Mouse (Mus musculus): ENCODE data around the gene Gba2. TPM values are rescaled to one million over a fixed set of nuclear protein-coding genes. Genes with fewer than 3 reads are reported as not detected.

Gba2 gene
- total RNA-seq (2014; rRNA removed), result 5.1 and 5.3 TPM in 2 replicates
- polyA plus RNA-seq (2012; rRNA removed), result 8.9 and 10.9 TPM in 2 replicates

DNA sequence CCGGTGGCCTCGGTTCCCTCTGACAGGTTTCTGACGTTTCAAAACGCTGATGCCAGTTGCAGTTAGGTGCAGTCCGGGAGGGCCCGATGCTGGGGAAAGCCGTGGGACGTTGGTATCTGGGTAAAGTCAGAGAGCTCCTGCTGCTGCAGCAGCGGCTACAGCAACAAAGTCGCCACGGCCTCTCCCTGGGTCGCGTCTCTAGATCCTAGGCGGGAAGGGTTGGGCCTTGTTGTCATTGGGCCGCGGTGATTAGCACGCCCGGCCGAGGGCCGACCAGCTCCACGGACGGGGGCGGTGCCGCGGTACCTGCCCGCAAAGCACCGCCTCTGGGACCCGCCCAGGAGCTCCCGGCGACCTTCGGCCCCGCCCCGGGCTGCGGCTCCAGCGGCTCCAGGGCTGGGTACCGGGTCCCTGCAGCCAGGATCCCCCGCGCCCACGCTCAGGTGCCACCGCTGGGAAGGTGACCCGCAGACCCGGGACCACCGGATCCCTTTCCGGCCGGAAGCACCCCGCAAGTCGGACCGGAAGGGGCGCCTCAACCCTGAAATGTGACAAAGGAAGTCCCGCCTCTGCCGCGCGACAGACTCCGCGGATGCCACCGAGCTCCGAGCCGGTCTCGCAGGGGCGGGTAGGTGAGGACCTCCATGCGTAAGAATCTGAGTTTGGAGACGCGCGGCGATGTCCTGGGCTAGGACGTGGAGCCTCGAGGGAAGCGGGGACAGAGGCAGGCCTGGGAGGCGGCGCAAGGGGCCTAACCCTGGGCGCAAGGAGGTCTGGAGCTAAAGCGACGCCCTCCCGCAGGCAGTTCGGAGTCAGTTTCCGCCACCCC lies at the start of gene Gba2, which contains the start of gene Rgp1:
Gene Gba2 (minus strand): TSS at position 498 of the 829 bp plus-strand sequence.
Gene Rgp1 (plus strand): TSS at position 340 of the 829 bp plus-strand sequence.
- H3K27me3 ChIP-seq (ENCODE audit: control insufficient read depth, insufficient read depth, low read length), result no peaks in the 10 kb centered on the region
- H3K9ac ChIP-seq (ENCODE audit: low read depth, low read length), result peak within 1 kb of the TSS; percentile 87
- under 1% methylated on average over 76 of the region's 76 CpGs for WGBS
- DNase-seq (ENCODE audit: extremely low read depth, low read depth, low spot score), result peak; percentile 82
- peaks cover 13% of the 10 kb centered on the region; the same call in 1 of the 2 replicates for H3K36me3 ChIP-seq (ENCODE audit: control insufficient read depth, insufficient read depth, low read length)
- peaks cover 10% of the 10 kb centered on the region; the same call in 1 of the 2 replicates for H3K79me2 ChIP-seq (ENCODE audit: control insufficient read depth, insufficient read depth, low read length)
- peak within 1 kb of the TSS; percentile 84 for H3K4me3 ChIP-seq (ENCODE audit: insufficient read depth, low read depth, low read length)
- peaks cover 20% of the 10 kb centered on the region for H3K4me1 ChIP-seq (ENCODE audit: control insufficient read depth, insufficient read depth, low read length)
- TF ChIP-seq POLR2A (IDR thresholded peaks at IDR 0.05; ENCODE audit: extremely low read depth, insufficient read depth, low read length) (peak; percentile 89), CTCF (IDR thresholded peaks at IDR 0.05; ENCODE audit: low read depth, low read length) (no peak)
- peak within 1 kb of the TSS; percentile 83 for H3K27ac ChIP-seq (replicated peaks; ENCODE audit: insufficient read depth, low read depth, low read length)

DNA sequence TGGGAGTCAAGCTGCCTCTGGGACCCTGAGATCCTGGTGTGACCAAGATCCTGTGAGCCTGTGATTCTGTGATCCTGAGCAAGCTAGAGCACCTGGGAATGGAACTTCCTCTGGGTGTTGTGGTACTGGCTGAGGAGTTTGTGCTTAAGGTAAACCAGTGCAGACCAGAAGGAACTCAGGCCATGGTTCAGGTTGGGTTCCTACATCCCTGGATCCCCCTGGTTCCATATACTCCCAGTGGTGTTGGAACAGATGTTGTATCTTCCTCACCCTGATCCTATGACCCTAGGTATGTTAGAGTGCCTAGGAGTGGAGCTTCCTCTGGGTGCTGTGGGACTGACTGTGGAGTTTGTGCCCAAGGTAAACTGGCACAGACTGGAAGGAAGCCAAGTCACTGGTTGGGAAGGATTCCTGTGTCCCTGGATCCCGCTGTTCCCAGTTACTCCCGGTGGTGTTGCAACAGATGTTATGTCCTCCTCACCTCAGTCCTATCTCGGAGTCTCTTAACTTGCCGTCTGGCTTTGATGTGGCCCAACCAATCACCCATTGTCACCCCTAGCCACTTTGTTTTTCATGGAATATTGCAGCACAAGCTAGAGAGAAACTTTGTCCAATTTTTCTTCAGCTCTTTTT lies 41.6 kb upstream of the Gba2 start:
- Histone ChIP-seq H3K27me3 (ENCODE audit: control insufficient read depth, insufficient read depth, low read length) (no peaks in the 10 kb centered on the region), H3K4me1 (ENCODE audit: control insufficient read depth, insufficient read depth, low read length) (peaks cover 9% of the 10 kb centered on the region), H3K4me3 (ENCODE audit: insufficient read depth, low read depth, low read length) (no peak overlapping the region), H3K36me3 (ENCODE audit: control insufficient read depth, insufficient read depth, low read length) (no peaks in the 10 kb centered on the region), H3K79me2 (ENCODE audit: control insufficient read depth, insufficient read depth, low read length) (no peaks in the 10 kb centered on the region), H3K9ac (ENCODE audit: low read depth, low read length) (no peak overlapping the region), H3K27ac (replicated peaks; ENCODE audit: insufficient read depth, low read depth, low read length) (peak overlapping the region; percentile 62)
- DNase-seq (ENCODE audit: extremely low read depth, low read depth, low spot score), result peak; percentile 98
- 18% methylated on average over 4 of the region's 4 CpGs for WGBS
- TF ChIP-seq CTCF (IDR thresholded peaks at IDR 0.05; ENCODE audit: low read depth, low read length) (no peak), POLR2A (IDR thresholded peaks at IDR 0.05; ENCODE audit: extremely low read depth, insufficient read depth, low read length) (no peak)

DNA sequence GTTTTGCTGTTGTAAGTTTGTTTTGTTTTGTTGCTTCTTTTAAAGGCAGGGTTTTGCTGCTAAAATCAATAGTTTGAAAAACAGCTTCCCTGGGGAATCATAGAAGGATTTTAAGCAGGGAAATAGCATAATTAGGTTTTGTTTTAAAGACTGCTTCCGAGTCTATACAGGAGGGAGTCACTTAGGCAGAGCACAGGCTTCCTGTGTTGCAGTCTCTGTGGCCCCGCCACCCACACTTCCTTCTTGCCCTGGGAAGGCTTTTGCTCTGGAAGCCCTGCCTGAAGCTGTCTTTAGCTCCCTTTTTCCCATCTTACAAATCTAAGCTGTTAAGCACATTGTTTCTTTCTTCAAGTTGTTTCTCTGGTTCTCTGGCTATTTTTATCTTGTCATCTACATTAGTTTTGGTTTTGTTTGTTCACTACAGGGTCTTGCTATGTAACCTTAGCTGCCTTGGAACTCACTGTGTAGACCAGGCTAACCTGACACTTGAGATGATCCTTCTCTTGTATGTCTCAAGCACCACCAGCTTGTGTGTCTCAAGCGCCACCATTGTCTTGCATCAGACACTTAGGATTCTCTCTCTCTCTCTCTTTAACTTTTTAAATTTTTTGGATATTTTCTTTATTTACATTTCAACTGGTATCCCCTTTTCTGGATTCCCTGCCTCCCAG lies 34.5 kb upstream of the Gba2 start:
- H3K27me3 ChIP-seq (ENCODE audit: control insufficient read depth, insufficient read depth, low read length), result no peaks in the 10 kb centered on the region
- WGBS, result 63% methylated on average over 3 of the region's 3 CpGs
- H3K4me3 ChIP-seq (ENCODE audit: insufficient read depth, low read depth, low read length), result no peak overlapping the region
- no peaks in the 10 kb centered on the region for H3K4me1 ChIP-seq (ENCODE audit: control insufficient read depth, insufficient read depth, low read length)
- no peaks in the 10 kb centered on the region for H3K36me3 ChIP-seq (ENCODE audit: control insufficient read depth, insufficient read depth, low read length)
- no peak overlapping the region for H3K27ac ChIP-seq (replicated peaks; ENCODE audit: insufficient read depth, low read depth, low read length)
- H3K9ac ChIP-seq (ENCODE audit: low read depth, low read length), result no peak overlapping the region
- H3K79me2 ChIP-seq (ENCODE audit: control insufficient read depth, insufficient read depth, low read length), result no peaks in the 10 kb centered on the region
- DNase-seq (ENCODE audit: extremely low read depth, low read depth, low spot score), result no peak
- no peak for TF ChIP-seq CTCF (IDR thresholded peaks at IDR 0.05; ENCODE audit: low read depth, low read length)
- TF ChIP-seq POLR2A (IDR thresholded peaks at IDR 0.05; ENCODE audit: extremely low read depth, insufficient read depth, low read length), result no peak

DNA sequence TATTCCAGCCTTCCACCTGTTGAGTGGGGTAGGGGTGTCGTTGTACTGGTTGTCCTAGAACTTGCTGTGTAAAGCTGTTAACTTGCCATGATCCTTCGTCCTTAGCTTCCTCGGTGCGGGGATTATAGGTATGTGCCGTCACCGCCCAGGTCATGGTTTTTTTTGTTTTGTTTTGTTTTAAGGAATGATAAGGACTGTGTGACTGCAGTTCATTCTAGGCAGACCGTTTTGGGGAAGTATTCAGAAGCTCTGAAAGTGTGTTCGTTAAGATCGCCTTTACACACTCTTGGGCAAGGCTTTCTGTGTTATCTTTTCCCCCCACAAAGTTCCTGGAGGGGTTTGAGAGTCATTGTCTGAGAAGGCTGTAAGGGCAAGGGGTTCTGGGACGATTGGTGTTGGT lies 33.9 kb upstream of the Gba2 start:
- no peak overlapping the region for H3K4me3 ChIP-seq (ENCODE audit: insufficient read depth, low read depth, low read length)
- WGBS, result 64% methylated on average over 10 of the region's 10 CpGs
- no peak for DNase-seq (ENCODE audit: extremely low read depth, low read depth, low spot score)
- no peaks in the 10 kb centered on the region for H3K27me3 ChIP-seq (ENCODE audit: control insufficient read depth, insufficient read depth, low read length)
- no peaks in the 10 kb centered on the region for H3K4me1 ChIP-seq (ENCODE audit: control insufficient read depth, insufficient read depth, low read length)
- no peaks in the 10 kb centered on the region for H3K36me3 ChIP-seq (ENCODE audit: control insufficient read depth, insufficient read depth, low read length)
- no peak overlapping the region for H3K27ac ChIP-seq (replicated peaks; ENCODE audit: insufficient read depth, low read depth, low read length)
- H3K79me2 ChIP-seq (ENCODE audit: control insufficient read depth, insufficient read depth, low read length), result no peaks in the 10 kb centered on the region
- TF ChIP-seq POLR2A (IDR thresholded peaks at IDR 0.05; ENCODE audit: extremely low read depth, insufficient read depth, low read length) (no peak), CTCF (IDR thresholded peaks at IDR 0.05; ENCODE audit: low read depth, low read length) (no peak)
- no peak overlapping the region for H3K9ac ChIP-seq (ENCODE audit: low read depth, low read length)

DNA sequence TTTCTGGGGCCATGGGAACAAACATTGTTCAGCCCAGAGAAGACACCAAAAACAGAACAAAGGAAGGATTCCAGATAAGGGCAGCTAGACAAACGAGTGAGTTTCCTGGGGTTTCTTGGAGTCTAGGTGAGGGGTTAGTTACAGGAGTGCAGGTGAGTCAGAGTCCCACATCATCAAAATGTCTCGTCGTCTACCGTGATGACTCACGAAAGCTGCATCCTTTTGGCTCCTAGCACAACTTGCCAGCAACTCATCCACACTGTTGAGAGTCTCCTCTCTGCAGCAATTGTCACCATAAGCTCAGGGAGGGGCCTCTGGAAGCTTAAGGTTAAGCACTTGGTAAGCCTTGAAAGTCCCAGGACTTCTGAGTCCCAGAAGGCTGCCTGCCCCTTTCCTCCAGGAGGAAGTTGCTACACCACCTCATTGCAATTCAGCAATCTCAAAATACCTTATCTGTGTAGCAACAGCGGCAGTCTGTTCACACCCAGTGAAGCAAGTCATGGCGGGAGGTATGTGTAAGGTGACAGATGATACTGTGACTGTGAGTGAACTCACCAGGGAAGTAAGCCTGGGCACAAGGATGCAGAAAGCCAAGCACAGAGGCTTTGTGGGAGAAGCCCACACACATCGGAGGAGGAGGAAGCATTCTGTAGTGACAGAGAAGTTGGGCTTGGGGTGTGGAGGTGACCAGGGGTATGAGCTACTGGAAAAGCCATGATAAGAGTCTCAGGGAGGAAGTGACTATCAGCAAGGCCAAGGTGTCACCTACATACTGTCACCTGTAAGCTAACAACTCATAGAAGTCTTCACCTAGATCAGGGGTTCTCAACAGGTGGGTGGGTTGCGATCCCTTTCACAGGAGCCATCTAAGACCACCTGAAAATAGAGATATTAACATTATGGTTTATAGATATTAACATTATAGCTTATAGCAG lies 26.3 kb upstream of the Gba2 start:
- no peaks in the 10 kb centered on the region for H3K4me1 ChIP-seq (ENCODE audit: control insufficient read depth, insufficient read depth, low read length)
- 63% methylated on average over 9 of the region's 9 CpGs for WGBS
- no peak overlapping the region for H3K4me3 ChIP-seq (ENCODE audit: insufficient read depth, low read depth, low read length)
- no peak for DNase-seq (ENCODE audit: extremely low read depth, low read depth, low spot score)
- H3K36me3 ChIP-seq (ENCODE audit: control insufficient read depth, insufficient read depth, low read length), result no peaks in the 10 kb centered on the region
- TF ChIP-seq CTCF (IDR thresholded peaks at IDR 0.05; ENCODE audit: low read depth, low read length) (no peak), POLR2A (IDR thresholded peaks at IDR 0.05; ENCODE audit: extremely low read depth, insufficient read depth, low read length) (no peak)
- H3K9ac ChIP-seq (ENCODE audit: low read depth, low read length), result no peak overlapping the region
- H3K79me2 ChIP-seq (ENCODE audit: control insufficient read depth, insufficient read depth, low read length), result no peaks in the 10 kb centered on the region
- no peaks in the 10 kb centered on the region for H3K27me3 ChIP-seq (ENCODE audit: control insufficient read depth, insufficient read depth, low read length)
- H3K27ac ChIP-seq (replicated peaks; ENCODE audit: insufficient read depth, low read depth, low read length), result no peak overlapping the region
